Mouse (Mus musculus) macrophage (primary cell): ENCODE measurements around the gene Popdc2. TPM values are rescaled to one million over a fixed set of nuclear protein-coding genes. Genes with fewer than 3 reads are reported as not detected.

Source experiments
- H3K27ac ChIP-seq: fragments of 350-480 bp; formaldehyde crosslinking; 2 replicates; pipeline ENCODE4 v1.9.0; 2021
- H3K36me3 ChIP-seq: fragments of 350-480 bp; formaldehyde crosslinking; 2 replicates; pipeline ENCODE4 v1.9.0; 2021; ENCODE audit errors: inconsistent target
- H3K4me3 ChIP-seq: fragments of 350-480 bp; formaldehyde crosslinking; 2 replicates; pipeline ENCODE4 v1.9.0; 2021; ENCODE audit errors: inconsistent target
- H3K79me2 ChIP-seq: fragments of 350-480 bp; formaldehyde crosslinking; 2 replicates; pipeline ENCODE4 v1.9.0; 2021; ENCODE audit errors: inconsistent target
- WGBS: methylation state at CpG from one replicate; pipeline ENCODE4 v1.1.7; 2026; ENCODE audit warnings: inconsistent platforms; ENCODE audit not compliant: missing documents; 5-methylcytosine and 5-hydroxymethylcytosine counted together
- polyA plus RNA-seq: library from polyadenylated mRNA; stranded (reverse); fragments of 250-400 nt; gene quantifications from 3 replicates; pipeline ENCODE4 v1.2.4, GENCODE M21; 2018; ENCODE audit warnings: inconsistent platforms

Popdc2 gene
- polyA plus RNA-seq, 1 experiment from 2014 or later = not detected

GRCm38 (mm10) chr16:38363657-38364056 lies 1.6 kb downstream of the Popdc2 start:
- WGBS = 87% methylated on average over 6 of the region's 7 CpGs
- H3K36me3 ChIP-seq = no peaks in the 10 kb centered on the region
- no peak overlapping the region for H3K4me3 ChIP-seq
- H3K27ac ChIP-seq = no peak overlapping the region
- no peaks in the 10 kb centered on the region for H3K79me2 ChIP-seq

- no peaks in the 10 kb centered on the region for H3K79me2 ChIP-seq
- no peaks in the 10 kb centered on the region for H3K36me3 ChIP-seq
- WGBS = 90% methylated on average over 10 of the region's 10 CpGs
- no peak overlapping the region for H3K27ac ChIP-seq
- H3K4me3 ChIP-seq = no peak overlapping the region
Measured at GRCm38 (mm10) chr16:38365390-38365789, 3.4 kb downstream of the Popdc2 start.

GRCm38 (mm10) chr16:38366231-38366630 lies 4.2 kb downstream of the Popdc2 start:
- 62% methylated on average over 4 of the region's 4 CpGs for WGBS
- Histone ChIP-seq H3K79me2 (no peaks in the 10 kb centered on the region), H3K4me3 (no peak overlapping the region), H3K27ac (no peak overlapping the region), H3K36me3 (no peaks in the 10 kb centered on the region)

GRCm38 (mm10) chr16:38368336-38368735 lies 6.3 kb downstream of the Popdc2 start:
- 46% methylated on average over 10 of the region's 10 CpGs for WGBS
- Histone ChIP-seq H3K36me3 (no peaks in the 10 kb centered on the region), H3K27ac (no peak overlapping the region), H3K79me2 (no peaks in the 10 kb centered on the region), H3K4me3 (no peak overlapping the region)

- H3K79me2 ChIP-seq = no peaks in the 10 kb centered on the region
- H3K27ac ChIP-seq = no peak overlapping the region
- H3K36me3 ChIP-seq = no peaks in the 10 kb centered on the region
- WGBS = 98% methylated on average over 7 of the region's 7 CpGs
- H3K4me3 ChIP-seq = no peak overlapping the region
Measured at GRCm38 (mm10) chr16:38369000-38369399, 7.0 kb downstream of the Popdc2 start.

- WGBS = 92% methylated on average over 8 of the region's 8 CpGs
Measured at GRCm38 (mm10) chr16:38369431-38369830, 7.4 kb downstream of the Popdc2 start.

GRCm38 (mm10) chr16:38369992-38370484 lies 8.0 kb downstream of the Popdc2 start:
- no peaks in the 10 kb centered on the region for H3K36me3 ChIP-seq
- no peak overlapping the region for H3K4me3 ChIP-seq
- no peaks in the 10 kb centered on the region for H3K79me2 ChIP-seq
- no peak overlapping the region for H3K27ac ChIP-seq
- 93% methylated on average over 4 of the region's 4 CpGs for WGBS

More at GRCm38 (mm10) chr16:38369431-38369830, 7.4 kb downstream of the Popdc2 start:
- Histone ChIP-seq H3K79me2 (no peaks in the 10 kb centered on the region), H3K27ac (no peak overlapping the region), H3K4me3 (no peak overlapping the region), H3K36me3 (no peaks in the 10 kb centered on the region)

- Histone ChIP-seq H3K4me3 (no peak overlapping the region), H3K79me2 (no peaks in the 10 kb centered on the region), H3K27ac (no peak overlapping the region), H3K36me3 (no peaks in the 10 kb centered on the region)
- 92% methylated on average over 8 of the region's 8 CpGs for WGBS
Measured at GRCm38 (mm10) chr16:38370633-38371374, 8.8 kb downstream of the Popdc2 start.

GRCm38 (mm10) chr16:38371705-38372296 lies 9.8 kb downstream of the Popdc2 start:
- Histone ChIP-seq H3K27ac (no peak overlapping the region), H3K79me2 (no peaks in the 10 kb centered on the region), H3K36me3 (no peaks in the 10 kb centered on the region), H3K4me3 (no peak overlapping the region)
- WGBS = 97% methylated on average over 15 of the region's 15 CpGs

- Histone ChIP-seq H3K27ac (no peak overlapping the region), H3K79me2 (no peaks in the 10 kb centered on the region), H3K4me3 (no peak overlapping the region), H3K36me3 (no peaks in the 10 kb centered on the region)
- WGBS = 88% methylated on average over 4 of the region's 4 CpGs
Measured at GRCm38 (mm10) chr16:38372876-38373275, 10.9 kb downstream of the Popdc2 start.

GRCm38 (mm10) chr16:38373439-38373838 lies 11.4 kb downstream of the Popdc2 start:
- H3K36me3 ChIP-seq = no peaks in the 10 kb centered on the region
- 93% methylated on average over 10 of the region's 10 CpGs for WGBS
- no peaks in the 10 kb centered on the region for H3K79me2 ChIP-seq
- no peak overlapping the region for H3K27ac ChIP-seq
- H3K4me3 ChIP-seq = no peak overlapping the region

GRCm38 (mm10) chr16:38373941-38374340 lies 11.9 kb downstream of the Popdc2 start:
- no peaks in the 10 kb centered on the region for H3K79me2 ChIP-seq
- WGBS = 92% methylated on average over 16 of the region's 16 CpGs
- H3K27ac ChIP-seq = no peak overlapping the region
- no peak overlapping the region for H3K4me3 ChIP-seq
- H3K36me3 ChIP-seq = no peaks in the 10 kb centered on the region

GRCm38 (mm10) chr16:38374379-38375140 lies 12.6 kb downstream of the Popdc2 start:
- Histone ChIP-seq H3K4me3 (no peak overlapping the region), H3K79me2 (no peaks in the 10 kb centered on the region), H3K36me3 (no peaks in the 10 kb centered on the region), H3K27ac (no peak overlapping the region)
- WGBS = 87% methylated on average over 10 of the region's 10 CpGs

GRCm38 (mm10) chr16:38375182-38375581 lies 13.2 kb downstream of the Popdc2 start:
- Histone ChIP-seq H3K36me3 (no peaks in the 10 kb centered on the region), H3K79me2 (no peaks in the 10 kb centered on the region), H3K27ac (no peak overlapping the region), H3K4me3 (no peak overlapping the region)
- 86% methylated on average over 7 of the region's 7 CpGs for WGBS
